Mouse (Mus musculus): ENCODE measurements at regions not wholly inside any gene's neighbourhood (a gene's known extent, or its start where the extent isn't known, plus 50 kb on each side); places are given as distances from the start of the nearest gene placed in this dataset.

DNA sequence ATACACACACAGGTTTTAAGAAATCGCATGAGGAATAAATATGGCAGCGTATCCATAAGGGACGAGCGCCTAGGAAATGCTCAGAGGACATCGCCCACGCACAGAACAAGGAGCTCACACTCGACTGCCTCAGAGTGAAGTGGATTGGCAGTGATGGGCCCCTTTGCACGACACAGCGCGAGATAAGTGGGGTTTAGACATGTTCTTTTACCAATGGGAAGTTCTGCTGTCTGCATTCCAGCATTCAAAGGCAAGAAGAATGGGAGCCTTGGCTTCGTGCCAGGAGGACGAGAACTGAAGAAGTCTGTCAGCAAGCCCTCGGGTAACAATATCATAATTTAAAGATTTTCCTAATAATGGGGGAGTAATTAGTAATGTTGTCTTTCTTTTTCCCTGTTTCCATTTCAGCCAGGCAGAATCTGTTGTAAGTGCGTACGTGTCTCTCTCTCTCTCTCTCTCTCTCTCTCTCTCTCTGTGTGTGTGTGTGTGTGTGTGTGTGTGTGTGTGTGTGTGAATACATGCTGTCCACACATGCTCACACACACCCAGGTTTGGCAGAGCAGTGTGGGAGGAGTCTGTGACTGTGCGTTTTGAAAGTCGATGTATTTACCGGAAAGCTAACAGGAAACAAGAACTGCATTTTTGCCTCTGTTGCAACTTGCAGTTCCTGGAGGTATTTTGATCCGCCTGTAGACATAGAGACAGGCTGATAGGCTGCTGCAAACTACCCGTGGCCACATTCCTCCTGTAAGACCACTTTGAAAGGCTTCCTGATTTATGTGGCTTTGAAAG lies 477.2 kb upstream of the 3110018I06Rik start:
- in situ Hi-C loops (cut with MboI, MseI): no loop called here

DNA sequence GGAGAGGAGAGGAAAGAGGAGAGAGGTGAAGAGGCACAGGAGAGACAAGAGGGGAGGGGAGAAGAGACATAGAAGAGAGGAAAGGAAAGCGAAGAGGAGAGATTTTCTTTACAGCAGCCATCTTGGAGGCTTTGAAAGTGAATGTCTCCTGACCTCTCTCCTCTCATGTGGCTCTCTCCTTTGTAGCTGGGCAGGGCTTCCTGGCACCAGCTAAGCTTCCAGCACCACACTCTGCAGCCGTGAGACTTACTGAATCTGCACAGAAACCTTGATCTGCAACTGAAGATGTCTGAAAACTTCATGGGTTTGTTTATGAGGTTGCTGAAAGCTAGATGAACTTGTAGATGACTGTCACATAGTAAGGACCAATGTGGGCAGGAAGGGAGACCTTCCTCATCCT lies 471.6 kb upstream of the 3110018I06Rik start:
- in situ Hi-C loops (cut with MboI, MseI): no loop called here

DNA sequence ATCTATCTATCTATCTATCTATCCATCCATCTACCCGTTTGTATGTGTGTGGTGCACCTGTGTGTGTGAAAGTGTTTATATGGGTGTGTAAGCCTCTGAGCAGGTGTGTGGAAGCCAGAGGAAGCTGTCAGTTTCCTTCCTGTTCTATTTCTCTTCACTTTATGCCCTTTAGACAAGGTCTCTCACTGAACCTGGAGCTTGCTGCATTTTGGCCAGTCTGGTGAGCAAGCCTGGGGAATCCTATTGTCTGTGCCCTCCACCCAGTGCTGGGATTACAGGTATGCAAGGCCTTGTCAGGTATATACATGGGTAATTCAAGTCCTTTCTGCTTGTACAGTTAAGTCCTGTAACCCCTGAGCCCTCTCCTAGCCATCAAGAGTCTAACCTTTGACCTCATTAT lies 466.6 kb upstream of the 3110018I06Rik start:
- in situ Hi-C loops (cut with MboI, MseI): no loop called here

DNA sequence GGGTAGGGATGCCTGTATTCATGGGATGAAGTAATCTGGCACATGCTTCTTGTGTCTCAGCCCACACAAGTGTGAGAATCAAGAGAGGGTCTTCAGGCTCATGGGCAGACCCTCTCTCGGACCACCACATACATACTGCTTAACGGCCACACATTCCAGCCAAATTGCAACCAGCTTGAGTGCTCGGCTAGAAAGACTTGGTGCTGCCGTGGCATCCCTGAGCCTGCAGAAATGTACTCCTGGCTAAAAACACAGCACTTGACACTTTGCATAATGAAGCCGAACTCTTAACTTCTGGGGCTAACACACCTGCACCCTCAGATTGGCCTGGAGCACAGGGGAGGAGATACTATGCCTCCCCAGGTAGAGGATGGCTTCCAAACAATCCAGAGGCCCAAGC lies 461.6 kb upstream of the 3110018I06Rik start:
- in situ Hi-C loops (cut with MboI, MseI): no loop called here

DNA sequence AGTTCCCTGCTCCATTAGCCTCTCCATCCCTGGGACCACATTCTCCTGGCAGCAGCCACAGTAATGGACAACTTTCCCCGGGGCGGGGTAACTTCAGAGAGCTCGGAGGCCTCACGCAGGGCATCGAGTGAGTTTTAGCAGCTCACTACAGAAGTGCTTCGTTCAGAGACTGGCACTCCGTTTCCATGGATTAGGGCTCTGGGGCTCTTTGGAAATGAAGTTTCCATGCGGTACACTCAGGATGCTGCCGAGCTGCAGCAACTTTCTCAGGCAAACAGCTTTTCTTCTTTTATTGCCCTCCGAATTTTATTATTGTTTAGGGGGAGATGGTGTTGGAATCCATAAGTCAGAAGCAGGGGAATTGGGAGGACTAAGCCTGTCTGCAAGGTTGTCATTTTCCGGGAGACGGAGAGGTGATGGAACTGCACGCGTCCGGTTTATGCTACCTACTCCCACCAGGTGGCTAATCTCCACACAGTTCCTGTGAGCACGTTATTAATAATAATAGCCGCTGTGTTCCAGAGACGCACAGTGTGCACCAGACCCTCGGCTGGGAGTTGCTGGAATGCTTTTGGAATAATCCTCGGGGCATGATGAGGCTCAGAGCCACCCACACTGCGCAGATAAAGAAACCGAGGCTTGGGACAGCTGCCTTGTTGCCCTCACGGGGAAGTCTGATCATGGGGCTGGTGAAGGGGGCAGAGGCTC lies 460.4 kb upstream of the 3110018I06Rik start:
- in situ Hi-C loops (cut with MboI, MseI): no loop called here

DNA sequence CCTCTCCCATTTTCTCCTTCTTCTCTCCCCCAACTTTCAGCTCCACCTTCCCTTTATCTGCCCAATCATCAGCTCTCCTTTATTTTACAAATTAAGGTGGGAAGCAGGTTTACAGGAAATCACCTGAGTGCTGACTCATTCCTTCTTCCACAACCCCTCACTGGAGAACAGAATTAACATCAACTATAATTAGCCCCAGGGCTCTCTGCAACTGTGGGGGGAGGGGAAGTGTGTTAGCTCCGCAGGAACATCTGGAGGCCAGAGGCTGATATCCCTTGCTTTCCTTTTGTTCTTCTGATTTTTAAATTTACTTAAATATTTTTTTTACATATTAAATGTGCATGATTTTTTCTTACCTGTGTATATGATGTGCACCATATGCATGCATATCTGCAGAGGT lies 459.4 kb upstream of the 3110018I06Rik start:
- in situ Hi-C loops (cut with MboI, MseI): no loop called here

DNA sequence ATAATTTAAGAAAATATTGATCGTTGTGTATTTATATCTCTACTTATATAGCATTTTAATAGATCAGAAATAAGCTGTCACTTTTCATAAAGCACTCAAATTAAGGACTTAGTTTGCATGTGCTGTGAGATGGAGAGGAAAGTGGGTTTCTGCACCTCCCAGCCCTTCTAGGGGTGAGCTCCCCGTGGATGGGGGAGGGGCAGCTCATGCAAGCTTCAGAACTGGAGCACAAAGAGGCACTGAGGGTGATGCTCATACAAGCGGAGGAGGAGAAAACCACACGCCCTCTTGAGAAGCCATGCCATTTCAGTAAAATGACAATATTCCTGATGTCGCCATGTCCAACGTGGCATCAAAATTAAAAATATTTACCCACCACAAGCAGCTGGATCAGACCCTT lies 452.1 kb upstream of the 3110018I06Rik start:
- in situ Hi-C loops (cut with MboI, MseI): no loop called here

DNA sequence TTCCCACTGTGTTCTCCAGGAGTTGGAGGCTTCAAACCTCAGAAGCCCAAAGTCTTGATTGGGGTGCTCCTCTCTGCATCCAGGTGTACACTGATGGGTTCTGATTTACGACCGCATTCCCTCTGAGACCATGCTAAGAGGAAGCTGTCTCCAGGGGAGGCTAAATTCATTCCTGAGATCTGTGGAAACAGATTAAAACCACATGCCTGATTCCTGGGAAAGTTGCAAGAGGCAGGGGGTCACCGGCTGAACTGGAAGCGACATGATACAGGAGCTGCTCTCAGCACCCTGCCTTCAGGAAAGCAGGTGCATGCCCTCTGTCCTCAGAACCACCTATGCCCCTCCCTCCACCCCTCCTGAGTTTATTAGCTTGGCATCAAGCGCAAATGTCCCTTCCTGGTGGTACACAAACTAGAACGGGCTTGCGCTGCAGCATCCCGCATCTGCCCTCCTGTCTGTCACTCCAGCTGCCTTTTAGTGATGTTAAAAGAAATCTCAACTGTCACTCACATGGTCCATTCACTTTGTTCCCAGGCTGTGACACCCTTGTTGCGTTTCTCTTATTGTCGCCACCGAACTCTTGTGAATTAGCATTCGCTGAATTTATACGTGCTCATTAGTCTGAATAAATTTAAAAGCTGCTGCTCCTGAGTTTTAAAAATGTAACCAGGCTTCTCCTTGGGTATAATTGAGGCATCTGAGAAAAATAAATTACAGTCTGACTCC lies 446.3 kb upstream of the 3110018I06Rik start:
- in situ Hi-C loops (cut with MboI, MseI): no loop called here

DNA sequence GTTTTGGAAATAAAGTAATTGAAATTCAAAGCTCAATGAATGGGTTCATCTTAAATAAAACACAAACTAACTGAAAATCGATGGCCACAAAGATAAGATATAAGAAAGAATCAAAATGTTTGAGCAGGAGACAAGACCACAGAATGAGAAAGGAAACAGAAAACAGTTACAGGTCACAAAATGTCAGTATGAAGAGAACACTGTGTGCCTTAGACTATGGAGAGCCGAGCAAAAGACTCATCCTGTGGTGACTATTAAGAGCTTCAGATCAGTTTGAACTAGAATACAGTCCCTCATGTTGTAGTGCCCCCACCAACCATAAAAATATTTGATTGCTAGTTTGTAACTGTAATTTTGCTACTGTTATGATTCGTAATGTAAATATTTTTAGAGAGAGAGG lies 441.9 kb upstream of the 3110018I06Rik start:
- in situ Hi-C loops (cut with MboI, MseI): no loop called here

DNA sequence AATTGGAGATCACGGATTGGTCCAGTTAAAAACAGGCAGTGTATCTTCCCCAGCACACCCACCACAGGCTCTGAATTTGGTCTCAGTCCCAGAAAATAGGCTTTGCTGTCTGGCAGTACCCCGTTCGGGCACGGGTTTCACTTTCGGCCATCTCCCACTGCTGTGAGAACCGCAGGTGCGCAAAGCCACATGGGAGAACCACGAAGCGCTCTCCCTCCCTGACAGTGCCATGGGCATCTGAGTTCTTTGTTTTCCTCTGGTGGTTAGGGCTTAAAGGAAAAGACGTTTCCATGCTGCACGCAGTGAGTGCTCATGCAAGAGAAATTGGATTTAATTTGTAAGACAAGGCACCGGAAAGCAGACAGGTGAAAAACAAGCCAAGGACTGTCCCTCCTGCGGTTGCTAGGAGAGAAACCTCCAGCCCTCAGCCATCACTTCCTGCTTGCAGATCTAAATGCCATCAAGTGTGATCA lies 441.3 kb upstream of the 3110018I06Rik start:
- in situ Hi-C loops (cut with MboI, MseI): no loop called here

DNA sequence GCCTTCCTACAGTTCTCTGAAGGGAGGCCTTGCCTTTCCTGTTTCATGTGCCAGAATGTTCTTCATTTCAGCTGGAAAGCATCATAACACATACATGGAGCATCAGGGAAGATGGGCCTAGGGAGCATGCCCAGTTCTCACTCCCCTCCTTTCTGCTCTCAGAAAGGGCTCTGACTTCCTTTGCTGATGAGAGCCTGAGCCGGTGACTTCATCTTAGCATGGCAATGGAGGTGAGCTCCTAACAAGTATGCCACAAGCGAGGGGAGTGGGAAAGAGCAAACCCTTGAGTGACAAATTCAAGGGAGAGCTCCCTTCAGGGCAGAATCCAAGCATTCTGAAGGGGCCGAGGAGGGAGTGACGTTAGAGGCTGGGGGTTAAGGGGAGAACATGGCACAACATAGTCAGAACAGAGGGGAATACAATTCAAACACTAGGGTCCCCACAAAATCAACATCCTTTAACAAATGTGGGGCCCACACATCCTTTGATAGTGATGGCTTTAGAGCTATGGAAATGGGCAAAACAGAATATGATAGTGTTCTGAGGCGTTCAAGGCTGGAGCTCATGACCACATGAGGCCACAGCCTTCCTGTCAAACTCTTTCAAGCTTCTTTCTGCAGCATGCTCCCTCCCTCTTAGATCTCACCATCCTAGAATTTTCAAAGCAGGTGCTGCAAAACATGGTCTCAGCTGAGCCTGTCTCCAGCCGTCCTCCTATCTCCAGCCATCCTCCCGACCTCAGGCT lies 437.4 kb upstream of the 3110018I06Rik start:
- in situ Hi-C loops (cut with MboI, MseI): no loop called here

DNA sequence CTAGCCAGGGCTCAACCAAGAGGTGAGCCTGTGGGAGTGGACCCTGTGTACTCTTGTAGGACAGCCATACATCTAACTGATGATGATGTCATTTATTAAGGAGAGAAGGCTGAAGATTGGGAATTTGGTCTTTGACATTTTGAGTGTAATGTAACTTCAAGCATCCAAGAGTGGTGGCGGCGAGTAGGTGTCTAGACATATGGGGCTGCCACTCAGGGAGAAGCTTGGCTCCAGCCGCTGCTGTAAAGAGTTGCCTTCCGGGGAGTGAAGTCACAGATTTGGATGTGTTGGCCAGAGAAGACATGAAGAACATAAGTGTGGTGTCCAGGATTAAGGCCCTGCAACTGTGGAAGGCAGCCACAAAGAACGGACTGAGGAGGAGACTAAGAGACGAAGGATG lies 436.3 kb upstream of the 3110018I06Rik start:
- in situ Hi-C loops (cut with MboI, MseI): no loop called here

DNA sequence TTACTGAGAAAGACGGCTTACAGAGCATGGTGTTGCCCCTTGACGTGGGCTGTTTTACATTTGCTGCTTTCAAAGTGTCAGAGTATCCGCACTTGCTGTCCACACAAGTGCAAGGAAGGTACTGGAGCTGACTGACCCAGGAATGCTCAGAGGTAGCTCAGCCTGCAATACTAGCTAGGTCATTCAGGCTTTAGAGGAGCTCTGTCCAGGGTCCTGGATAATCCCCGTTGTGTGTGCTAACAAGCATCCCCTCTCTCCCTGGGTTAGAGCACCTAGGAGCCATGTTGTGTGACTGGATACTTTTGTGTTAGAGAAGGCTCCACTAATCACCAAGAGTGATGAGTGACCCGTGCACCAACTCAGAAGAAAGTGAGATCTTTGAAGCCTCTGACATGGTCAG lies 431.9 kb upstream of the 3110018I06Rik start:
- in situ Hi-C loops (cut with MboI, MseI): no loop called here

DNA sequence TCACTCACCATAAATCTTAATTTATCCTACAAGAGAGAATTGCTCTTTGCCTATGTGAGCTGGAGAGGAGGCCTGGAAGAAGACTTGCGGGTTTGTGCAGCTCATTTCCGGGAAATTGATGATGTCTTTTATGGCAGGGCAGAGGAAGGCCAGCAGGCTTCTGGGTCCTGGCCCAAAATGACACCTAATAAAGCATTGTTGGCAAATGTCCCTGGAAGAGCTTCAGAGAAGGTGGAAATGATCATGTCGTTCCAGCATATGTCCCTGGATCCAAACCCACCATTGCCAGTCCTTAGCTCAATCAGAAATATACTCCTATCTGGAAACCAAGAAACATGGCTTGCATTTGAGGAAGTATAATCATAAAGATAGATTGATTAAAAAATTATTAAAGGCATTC lies 427.9 kb upstream of the 3110018I06Rik start:
- in situ Hi-C loops (cut with MboI, MseI): no loop called here

DNA sequence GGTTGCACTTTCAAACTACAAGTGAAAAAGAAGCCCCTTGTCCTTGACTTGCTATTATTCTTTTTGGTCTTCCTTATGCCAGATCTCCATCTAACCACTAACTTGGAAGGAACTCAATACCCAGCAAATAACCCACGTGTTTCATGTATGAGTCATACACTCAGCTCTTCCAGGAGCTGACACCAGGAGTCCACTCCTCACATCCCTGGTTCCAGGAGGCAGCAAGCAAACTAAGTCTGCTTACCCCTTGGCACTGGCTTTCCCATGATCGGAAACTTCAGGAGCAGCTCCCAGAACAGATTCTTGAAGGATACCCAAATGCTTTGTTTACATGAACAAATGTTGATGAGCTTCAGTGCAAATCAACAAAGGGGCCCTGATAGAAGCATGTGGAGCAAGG lies 421.1 kb upstream of the 3110018I06Rik start:
- in situ Hi-C loops (cut with MboI, MseI): no loop called here

DNA sequence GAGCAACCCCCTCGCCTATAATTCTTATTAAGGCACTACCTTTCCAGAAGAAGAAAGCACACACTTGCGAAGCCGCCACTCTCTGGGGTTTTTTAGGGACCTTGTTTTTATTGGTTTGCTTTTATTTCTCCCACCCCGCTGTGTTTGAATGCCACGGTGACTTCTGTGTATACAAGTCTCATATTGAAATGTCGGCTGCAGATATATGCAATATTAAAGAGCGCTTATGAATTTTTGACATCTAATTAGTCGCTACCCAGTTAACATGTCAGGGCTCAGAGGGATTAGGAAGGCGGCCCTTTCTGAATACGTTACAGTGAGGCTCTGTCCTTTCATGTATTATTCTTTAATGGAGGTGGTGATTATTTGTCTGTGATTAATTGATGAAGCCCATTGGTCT lies 405.9 kb upstream of the 3110018I06Rik start:
- in situ Hi-C loops (cut with MboI, MseI): no loop called here

DNA sequence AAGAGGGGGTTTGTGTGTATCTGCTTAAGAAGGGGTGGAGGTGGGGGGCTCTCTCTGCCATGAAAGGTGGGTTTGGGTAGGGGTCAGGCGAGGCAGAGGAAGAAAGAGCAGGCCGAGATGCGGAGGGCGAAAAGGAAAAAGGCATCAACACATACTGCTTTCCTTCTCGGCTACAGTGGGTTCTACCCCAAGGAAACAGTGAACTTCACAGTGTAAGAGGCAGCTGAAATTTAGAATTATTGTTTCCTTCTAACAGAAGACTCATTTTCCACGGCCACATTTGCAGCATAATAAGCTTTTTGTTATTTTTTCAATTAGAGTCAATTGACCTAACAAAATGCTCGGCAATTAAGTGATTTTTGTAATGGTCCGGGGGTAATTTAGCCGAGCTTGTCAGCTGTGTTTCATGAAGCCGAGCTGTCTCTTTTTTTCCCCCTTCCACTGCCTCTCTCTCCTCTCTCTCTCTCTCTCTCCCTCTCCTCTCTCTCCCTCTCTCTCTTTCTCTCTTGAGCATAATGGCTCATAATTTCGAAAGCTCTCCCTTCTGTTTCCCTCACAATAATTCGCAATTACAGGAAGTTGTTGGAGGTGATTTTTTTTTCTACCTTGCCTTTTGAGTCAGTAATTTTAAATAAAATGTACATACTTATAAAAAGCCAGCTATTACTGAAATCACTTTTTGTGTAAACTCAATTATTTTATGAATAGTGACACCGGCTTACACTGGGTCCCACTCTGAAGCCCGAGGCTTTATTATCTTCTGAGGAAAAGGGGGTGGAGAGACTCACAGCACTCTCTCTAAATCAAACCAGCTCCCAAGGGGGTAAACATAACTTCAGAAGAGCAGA lies 403.1 kb upstream of the 3110018I06Rik start:
- in situ Hi-C loops (cut with MboI, MseI): no loop called here

DNA sequence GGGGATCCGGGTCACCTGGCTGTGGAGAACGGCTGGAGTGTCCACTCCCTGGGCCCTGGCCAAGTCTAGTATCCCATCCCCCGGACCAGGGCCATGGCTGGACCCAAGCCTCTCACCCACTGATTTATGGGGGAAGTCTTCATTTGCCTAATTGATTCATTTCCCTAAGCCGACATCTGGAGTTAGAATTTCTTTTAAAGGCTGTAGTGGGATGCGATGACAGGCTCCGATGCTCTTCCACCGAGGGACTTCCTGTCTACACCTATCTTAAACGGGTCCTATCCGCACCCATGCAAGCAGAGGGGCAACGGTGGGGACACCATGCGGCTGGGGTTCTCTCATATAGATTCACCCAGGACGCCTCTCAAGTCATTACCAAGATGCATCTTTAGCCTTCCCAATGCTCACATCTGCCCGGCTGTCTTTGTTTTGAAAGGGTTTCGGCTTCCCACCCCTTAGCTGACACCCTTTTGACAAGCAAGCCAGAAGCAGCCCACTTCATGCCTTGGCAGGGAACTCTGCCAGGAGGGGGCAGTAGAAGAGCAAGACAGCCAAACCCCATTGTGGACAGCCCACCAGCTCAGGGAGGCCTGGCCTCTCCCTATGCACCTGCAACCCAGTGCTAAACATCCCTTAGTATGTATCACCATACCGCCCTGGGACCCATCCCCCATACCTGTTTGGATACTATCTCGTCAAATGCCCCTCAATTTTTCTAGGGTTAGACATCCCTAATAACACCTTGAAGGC lies 402.4 kb upstream of the 3110018I06Rik start:
- in situ Hi-C loops (cut with MboI, MseI): no loop called here

DNA sequence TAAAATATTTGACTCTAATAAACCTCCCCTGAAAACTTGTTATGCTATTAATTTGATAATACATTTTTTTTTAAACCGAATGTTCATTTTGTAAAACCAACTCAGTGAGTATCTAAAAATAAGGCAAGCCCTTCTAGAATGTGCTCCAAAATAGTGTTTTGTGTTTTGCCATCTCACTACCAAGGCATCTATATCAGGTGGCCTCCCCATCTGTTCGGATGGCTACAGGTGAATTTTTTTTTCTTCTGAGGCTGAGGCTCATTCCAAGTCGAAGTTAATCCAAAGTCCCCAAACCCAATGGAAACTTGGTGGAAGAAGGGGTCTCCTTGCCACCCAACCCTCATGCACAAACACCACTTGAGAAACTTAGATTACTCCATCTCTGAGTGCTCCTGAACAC lies 396.3 kb upstream of the 3110018I06Rik start:
- in situ Hi-C loops (cut with MboI, MseI): no loop called here

DNA sequence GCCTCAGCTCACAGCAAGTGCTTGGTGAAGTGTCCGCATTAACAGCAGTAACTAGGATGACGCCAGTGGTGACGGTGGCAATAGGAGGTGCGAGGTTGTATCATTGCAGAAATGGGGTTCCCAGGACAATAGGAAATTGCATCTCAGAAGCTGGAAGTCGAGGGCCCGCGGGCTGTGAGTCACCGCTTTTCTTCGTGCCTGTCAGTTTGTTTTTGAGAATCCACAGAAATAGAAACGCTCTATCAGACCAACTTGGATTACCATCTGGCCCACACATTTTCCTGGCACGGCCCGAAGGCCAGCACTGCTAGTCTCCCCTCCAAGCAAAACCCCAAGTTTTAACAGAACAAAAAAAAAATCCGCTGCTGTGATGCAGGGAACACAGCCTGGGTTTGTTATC lies 395.1 kb upstream of the 3110018I06Rik start:
- in situ Hi-C loops (cut with MboI, MseI): no loop called here

Measured in regulatory T cell (primary cell).